Mouse (Mus musculus) left cerebral cortex, postnatal 25 days (tissue): ENCODE measurements around the gene Micu2. TPM values are rescaled to one million over a fixed set of nuclear protein-coding genes. Genes with fewer than 3 reads are reported as not detected.
"Not testable (repeated sequence)": the region's sequence is repeated elsewhere in the genome, so short reads cannot be mapped to it uniquely, and the experiment has no call there.

Experiments
- DNase-seq, 2 experiments: peaks; one replicate each; pipeline ENCODE4 v3.0.0; 2022; ENCODE audit warnings: low spot score in 2 of 2, mixed read lengths in 1 of 2
- intact Hi-C: fragments of 180-260 bp; cut with DNase I; formaldehyde crosslinking; loops from one replicate; pipeline ENCODE4 v1.15.1; 2025
- total RNA-seq, 2 experiments: library from RNA; stranded (reverse); gene quantifications; 2 replicates each; pipeline ENCODE4 v1.2.3; 2021

Micu2 gene
- total RNA-seq, 2 experiments from 2014 or later, result 22.3 to 29.0 TPM

DNA sequence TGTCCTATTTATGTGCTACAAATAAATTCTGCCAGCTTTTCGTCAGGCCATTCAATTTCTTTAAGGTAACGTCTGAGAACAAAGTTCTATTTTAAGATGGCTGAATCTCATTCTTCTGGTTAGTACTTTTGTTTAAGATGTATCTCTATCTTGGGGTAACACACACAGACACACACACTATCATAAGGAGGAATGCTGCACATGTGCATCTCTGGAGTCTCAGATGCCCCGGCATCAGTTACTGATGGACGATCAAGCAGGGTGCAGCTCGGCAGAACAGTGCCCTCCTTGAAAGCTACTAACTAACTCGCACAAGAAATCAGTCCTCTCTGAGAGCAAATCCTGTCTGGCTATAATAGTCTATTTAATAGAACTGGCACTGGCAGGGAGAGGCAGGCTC is 30.2 kb downstream of the Micu2 start:
- DNase-seq, result no peak
- intact Hi-C loops, result no loop called here

- DNase-seq, result peak in 1 of 2 experiments; percentile 49
- intact Hi-C loops, result no loop called here
These were observed 31.8 kb downstream of the Micu2 start for GRCm38 (mm10) chr14:57967080-57967797.

DNA sequence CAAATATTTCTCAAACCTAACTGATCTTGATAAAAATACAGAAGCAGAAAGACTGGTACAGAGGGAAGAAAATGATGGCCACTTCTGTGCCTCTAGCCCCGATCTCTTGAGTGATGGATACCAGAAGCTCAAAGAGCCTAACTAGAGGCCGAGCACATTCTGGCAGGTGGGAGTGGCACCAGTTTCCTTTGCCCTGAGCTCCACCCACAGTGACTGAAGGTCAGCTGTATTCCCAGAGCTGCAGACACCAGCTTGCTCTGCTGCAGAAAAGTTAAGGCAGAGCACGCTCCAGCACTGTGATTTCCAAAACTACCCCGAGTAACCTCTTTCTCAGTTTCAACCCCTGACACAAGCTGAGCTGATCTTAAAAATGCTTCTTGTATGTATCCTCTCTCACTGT is 37.2 kb downstream of the Micu2 start:
- no peak for DNase-seq

GRCm38 (mm10) chr14:57951089-57951488 is 48.0 kb downstream of the Micu2 start:
- intact Hi-C loops, result loop anchor here (10.0 kb wide), 1 partner anchor 1164 kb away; no protein-coding TSS in a partner anchor
- DNase-seq, result peak in 1 of 2 experiments; percentile 30

More for the DNA sequence above, 37.2 kb downstream of the Micu2 start:
- intact Hi-C loops, result no loop called here

DNA sequence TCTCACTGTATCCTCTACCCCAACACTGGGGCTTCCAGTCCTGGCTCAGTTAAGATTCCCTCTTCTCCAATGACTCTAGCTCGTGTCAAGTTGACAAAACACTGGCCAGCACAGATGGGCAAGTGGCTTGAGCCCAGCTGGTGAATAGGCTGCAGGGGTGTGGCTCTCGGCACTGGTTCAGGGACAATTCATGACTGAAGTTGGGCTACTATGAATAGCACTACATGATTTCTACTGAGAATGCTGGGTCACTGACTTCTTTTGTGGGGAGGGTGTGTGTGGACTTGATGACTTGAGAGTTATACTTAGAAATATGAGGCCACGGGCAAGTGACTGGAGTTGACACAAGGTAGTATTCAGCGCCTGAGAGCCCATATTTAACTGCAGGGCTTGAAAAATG is 53.2 kb downstream of the Micu2 start:
- intact Hi-C loops, result no loop called here
- DNase-seq, result no peak

DNA sequence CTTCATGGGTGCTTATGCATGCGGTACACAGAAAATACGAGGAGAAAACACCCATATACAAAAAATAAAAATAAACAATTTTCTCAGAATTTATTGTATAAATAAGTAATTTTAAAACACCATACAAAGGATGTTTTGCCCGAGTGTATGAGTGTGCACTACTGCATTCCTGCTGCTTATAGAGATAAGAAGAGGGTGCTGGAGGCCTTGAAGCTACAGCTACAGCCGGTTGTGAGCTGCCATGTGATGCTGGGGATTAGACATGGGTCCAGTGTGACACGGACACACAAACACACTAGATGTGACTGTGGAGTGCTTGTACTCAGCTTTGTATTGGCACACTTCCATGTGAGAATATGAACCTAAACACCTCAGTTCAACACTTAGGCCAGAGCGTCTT is 61.8 kb downstream of the Micu2 start:
- intact Hi-C loops, result no loop called here
- DNase-seq, result no peak

DNA sequence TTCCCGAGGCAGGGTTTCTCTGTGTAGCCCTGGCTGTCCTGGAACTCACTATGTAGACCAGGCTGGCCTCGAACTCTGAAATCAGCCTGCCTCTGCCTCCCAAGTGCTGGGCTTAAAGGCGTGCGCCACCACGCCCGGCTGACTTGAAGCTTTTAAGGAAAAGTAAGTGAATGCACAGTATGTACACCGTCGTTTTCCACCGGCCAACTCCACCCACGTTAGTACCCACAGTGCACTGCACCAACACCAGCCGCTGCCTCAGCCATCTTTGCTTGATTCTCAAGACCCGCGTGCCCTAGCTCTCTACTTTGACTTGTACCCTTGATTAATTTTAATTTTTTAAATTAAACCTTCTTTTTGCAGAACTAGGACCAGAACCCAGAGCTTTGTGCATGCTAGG is 64.4 kb downstream of the Micu2 start:
- no peak for DNase-seq
- intact Hi-C loops, result no loop called here

- no peak for DNase-seq
- intact Hi-C loops, result no loop called here
These were observed 65.5 kb downstream of the Micu2 start for GRCm38 (mm10) chr14:57933608-57934007.

DNA sequence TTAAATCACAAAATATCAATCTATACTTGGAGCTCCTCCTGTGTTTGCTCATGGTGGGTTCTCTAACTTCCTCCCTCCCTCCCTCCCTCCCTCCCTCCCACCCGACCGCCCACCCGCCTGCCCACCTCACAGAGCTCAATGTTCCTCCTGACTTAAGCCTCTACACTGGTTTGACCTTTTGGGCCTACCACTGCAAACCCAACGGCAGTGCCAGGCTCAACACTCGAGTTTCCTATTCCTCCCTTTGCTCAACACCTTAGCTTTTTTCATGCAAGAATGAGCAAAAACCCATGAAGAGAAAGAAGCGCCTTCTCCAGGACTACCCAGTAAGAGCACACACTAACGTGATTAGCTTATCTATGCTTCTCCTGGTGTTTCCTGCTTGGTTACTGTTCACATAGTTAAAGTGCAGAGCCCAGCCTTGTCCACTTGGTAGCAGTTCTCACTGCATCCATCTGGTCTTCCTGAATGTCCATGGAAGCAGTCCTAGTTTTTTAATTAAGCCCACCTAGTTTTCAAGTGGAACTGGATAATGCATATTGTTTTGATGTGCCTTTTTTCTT is 66.1 kb downstream of the Micu2 start:
- intact Hi-C loops, result no loop called here
- no peak for DNase-seq

GRCm38 (mm10) chr14:57921428-57922131 is 77.5 kb downstream of the Micu2 start:
- intact Hi-C loops, result no loop called here
- DNase-seq, result peak in 1 of 2 experiments; percentile 30

DNA sequence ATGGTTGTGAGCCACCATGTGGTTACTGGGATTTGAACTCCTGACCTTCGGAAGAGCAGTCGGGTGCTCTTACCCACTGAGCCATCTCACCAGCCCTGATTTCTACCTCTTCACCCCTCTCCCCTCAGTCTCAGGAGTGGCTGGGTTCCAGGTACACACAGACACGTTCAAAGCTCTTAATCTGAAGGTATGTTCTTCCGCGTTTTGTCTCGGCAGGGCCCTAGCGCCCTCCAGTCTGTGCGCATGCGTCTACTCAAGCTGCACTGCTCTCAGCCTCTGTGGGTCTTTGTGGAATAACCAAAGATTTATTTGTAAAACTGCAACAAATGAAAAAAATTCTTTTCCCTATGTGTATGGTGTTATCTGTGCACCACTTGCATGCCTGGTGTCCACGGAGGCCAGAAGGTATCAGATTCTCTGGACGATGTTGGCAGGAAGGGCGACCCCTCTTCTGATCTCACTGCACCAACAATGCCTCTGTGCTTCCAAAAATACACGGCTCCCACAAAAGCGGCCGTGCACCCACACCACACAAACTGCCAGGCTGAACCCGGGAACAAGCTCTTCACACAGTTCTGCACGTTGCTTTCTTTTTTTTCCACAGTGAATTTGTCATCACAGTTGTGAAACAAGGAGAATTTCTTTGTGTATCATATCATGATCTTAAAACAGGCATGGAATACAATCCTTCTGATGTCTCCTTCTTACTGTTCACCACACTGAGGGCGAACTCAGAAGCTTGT is 78.3 kb downstream of the Micu2 start:
- DNase-seq, result peak; percentile 30 to 58
- intact Hi-C loops, result no loop called here

GRCm38 (mm10) chr14:57919148-57919875 is 79.8 kb downstream of the Micu2 start:
- DNase-seq, result no peak
- intact Hi-C loops, result no loop called here

GRCm38 (mm10) chr14:57915341-57915740 is 83.7 kb downstream of the Micu2 start:
- intact Hi-C loops, result no loop called here

GRCm38 (mm10) chr14:57912211-57913007 is 86.7 kb downstream of the Micu2 start:
- intact Hi-C loops, result loop anchor here (5.0 kb wide), 3 partner anchors 35 to 115 kb away; partner anchors contain the start of genes Mrpl57, Sap18 and Ska3

More at GRCm38 (mm10) chr14:57915341-57915740, 83.7 kb downstream of the Micu2 start:
- DNase-seq, result no peak

GRCm38 (mm10) chr14:57911787-57912186 is 87.3 kb downstream of the Micu2 start:
- intact Hi-C loops, result loop anchor here (5.0 kb wide), 3 partner anchors 34 to 114 kb away; partner anchors contain the start of genes Mrpl57, Sap18 and Ska3
- not testable (repeated sequence) for DNase-seq

More at GRCm38 (mm10) chr14:57912211-57913007, 86.7 kb downstream of the Micu2 start:
- not testable (repeated sequence) for DNase-seq

DNA sequence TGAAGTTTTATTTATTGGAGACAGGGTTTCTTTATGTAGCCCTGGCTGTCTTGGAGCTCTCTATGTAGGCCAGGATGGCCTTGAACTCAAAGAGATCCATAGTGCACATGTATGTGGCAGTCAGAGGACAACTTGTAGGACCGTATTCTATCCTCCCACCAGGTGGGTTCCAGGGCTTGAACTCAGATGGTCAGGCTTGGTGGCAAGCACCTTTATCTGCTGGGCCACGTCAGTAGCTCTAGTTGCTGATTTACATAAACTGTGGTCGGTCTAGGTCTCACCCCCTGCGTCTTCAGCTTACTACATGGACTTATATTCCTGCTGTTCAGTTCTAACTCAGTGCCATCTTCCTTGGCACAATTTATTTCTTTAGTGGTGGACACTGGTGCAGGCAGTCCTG is 87.7 kb downstream of the Micu2 start:
- intact Hi-C loops, result loop anchor here (5.0 kb wide), 3 partner anchors 34 to 114 kb away; partner anchors contain the start of genes Mrpl57, Sap18 and Ska3
- DNase-seq, result no peak

- peak; percentile 86 to 90 for DNase-seq
- intact Hi-C loops, result loop anchor here (1.0 to 5.0 kb wide), 4 partner anchors 33 to 230 kb away; partner anchors contain the start of genes Mrpl57, Sap18 and Ska3
These were observed 88.5 kb downstream of the Micu2 start for GRCm38 (mm10) chr14:57910501-57911068.

- intact Hi-C loops, result no loop called here
- DNase-seq, result no peak
These were observed 89.8 kb downstream of the Micu2 start for GRCm38 (mm10) chr14:57909297-57909696.
